Mouse (Mus musculus): ENCODE data around the gene Adcy5.
A peak's percentile ranks its signal among the peaks of the same experiment; 100 is the strongest.

Gene Adcy5

DNA sequence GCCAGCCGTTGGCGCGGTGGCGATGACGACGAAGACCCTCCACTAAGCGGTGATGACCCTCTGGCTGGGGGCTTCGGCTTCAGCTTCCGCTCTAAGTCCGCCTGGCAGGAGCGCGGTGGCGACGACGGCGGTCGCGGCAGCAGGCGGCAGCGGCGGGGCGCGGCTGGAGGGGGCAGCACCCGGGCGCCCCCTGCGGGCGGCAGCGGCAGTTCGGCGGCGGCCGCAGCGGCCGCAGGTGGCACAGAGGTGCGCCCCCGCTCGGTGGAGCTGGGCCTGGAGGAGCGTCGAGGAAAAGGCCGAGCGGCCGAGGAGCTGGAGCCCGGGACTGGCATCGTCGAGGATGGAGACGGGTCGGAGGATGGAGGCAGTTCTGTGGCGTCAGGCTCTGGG, 1.6 kb downstream of the Adcy5 start:
- DNase-seq (ENCODE audit: low read depth), result no peak

DNA sequence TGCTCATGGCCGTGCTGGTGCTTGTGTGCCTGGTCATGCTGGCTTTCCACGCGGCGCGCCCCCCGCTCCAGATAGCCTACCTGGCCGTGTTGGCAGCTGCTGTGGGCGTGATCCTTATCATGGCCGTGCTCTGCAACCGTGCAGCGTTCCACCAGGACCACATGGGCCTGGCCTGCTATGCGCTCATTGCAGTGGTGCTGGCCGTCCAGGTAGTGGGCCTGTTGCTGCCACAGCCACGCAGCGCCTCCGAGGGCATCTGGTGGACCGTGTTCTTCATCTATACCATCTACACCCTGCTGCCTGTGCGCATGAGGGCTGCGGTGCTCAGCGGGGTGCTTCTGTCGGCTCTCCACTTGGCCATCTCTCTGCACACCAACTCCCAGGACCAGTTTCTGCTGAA, 2.2 kb downstream of the Adcy5 start:
- no peak for DNase-seq (ENCODE audit: low read depth)

DNA sequence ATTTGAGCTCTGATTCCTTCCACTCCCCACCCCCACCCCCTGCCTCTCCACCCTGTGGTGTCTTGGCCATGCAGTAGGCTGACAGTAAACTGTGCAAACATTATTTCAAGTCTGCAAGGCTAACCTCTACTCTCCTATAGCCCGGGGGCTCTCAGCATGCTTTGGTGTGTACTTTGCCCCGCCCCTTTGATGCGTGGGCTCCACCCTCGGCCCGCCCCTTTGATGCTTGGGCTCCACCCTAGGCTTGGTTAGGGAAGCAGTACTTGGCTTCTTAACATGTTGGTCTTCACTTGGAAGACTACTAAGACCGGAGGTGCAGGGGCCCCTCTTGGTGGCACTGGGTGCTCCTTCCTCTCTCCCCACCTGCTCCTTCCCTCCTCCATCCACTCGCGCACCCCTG, 4.9 kb downstream of the Adcy5 start:
- DNase-seq (ENCODE audit: low read depth), result no peak

DNA sequence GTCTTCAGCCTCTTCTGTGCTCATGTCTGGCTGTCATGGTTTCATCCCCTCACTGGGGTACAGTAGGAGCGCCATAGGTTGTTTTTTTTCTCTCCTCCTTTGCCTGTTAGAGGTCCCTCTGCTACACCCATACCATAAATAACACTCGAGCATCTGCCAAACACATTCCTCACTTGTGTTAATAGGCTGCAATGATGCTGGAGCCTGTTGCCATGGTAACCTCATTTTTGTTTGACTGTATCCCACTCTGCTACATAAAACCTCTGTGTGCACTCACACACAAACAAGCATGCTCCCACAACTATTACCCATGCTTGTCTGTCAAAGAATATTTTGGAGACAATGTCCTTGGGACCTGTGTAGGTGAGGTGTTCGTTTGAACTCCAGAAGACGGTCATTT, 5.3 kb downstream of the Adcy5 start:
- no peak for DNase-seq (ENCODE audit: low read depth)

DNA sequence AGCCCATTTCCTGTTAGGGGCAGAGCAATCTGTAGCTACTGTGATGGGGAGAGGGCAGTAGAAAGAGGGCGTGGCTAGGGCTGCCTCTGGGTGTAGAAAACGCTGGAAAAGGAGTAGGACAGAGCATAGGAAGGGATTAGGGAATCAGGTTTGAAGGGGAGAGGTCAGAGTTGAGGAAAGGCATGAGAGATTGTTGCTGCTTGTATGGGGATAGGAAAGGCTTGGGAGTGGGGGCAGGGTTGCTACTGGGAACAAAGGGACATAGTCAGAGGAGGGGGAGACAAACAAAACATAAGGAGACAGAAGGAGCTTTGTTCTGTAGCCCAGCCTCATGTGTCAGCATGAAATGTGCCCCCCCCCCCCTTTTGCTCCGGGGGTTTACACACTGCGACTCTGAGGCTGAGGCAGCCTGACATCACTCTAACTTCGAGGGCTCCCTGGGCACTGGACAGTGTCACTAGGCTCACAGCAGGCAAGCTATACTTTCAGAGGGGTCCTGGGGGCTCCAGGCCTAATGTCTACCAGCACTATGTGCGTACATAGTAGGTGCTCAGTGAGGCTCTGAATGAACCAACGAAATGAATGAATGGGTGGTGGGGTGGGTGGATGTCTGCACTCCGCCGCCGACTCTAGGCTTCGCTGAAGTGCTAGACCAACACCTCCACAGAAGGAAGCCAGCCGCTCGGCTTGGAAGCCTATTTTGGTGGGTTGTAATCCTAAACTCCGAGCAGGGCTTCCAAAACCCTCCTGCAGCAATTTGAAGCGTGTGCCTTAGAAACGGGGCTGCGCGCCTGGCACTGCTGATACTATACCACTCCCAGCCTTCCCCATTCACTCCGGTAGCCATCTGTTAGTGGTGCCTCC, 9.9 kb downstream of the Adcy5 start:
- no peak for DNase-seq (ENCODE audit: low read depth)

DNA sequence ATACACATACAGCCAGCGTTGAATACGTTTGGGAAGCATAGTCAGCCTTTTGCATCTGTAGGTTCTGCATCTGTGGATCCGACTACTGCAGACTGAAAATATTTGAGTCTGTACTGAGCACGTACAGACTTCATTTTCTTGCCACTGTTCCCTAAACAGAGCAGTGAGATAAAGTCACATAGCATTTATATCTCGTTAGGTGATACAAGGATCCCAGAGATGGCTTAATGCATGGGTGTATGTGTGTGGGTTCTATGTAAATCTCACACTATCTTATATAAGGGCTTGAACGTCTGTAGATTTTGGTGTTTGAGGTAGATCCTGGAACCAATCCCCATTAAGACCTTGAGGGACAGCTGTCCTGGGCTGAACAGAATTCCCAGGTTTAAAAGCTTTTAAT, 10.7 kb downstream of the Adcy5 start:
- no peak for DNase-seq (ENCODE audit: low read depth)

DNA sequence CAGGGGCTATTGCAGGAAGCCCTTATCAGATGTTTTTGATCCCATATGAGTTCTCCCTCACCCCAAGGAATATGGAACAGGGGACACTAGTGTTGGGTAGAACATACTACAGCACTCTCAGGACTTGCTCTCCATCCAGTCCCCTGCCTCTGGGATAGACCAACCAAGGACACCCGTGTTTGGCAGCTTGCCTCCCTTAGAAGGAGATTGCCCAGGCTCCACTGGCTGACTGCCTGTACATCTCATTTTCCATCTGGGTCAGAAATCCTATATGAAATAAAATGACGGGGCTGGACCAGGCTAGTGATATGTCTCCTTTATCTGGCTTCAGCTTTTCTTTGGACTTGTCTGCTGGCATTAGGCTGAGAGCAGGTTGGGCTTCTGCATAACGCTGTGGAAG, 11.1 kb downstream of the Adcy5 start:
- no peak for DNase-seq (ENCODE audit: low read depth)

DNA sequence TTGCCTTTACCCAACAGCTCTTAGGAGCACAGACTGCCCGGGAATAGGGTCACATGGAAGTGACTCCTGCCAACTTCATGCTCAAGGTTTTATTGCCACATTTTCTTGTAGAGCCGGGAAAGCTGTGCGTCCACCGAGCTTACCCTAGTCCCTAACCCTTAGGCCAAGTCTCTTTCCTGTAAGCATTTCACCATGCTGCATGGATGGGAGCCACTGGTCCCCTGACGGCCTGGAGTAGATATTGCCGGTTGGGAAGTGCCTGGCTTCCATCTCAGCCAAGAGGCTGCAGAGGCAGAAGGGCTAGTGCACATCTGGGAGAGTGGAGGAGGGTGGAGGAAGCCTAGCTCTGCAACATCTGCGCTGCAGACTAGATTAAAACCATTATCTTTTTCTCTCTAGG, 14.8 kb downstream of the Adcy5 start:
- no peak for DNase-seq (ENCODE audit: low read depth)

DNA sequence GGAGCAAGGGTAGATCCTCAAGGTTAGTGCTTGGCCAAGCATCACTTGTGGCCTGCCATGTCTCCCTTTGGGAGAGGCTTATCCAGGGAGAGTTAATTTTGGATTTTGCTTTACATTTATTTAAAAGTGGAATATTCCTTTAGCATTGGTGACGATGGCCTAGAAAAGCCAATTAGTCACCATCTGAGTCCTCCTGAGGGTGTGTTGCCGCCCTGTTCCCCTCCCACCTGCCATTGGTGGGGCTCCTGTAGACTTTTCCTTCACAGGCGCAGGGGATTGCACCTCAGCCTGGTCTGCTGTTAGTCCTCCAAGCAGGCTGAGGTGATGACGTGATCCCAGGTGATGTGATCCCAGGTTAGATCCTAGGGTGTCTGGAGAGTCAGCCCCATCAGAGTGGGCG, 17.5 kb downstream of the Adcy5 start:
- DNase-seq (ENCODE audit: low read depth), result no peak

DNA sequence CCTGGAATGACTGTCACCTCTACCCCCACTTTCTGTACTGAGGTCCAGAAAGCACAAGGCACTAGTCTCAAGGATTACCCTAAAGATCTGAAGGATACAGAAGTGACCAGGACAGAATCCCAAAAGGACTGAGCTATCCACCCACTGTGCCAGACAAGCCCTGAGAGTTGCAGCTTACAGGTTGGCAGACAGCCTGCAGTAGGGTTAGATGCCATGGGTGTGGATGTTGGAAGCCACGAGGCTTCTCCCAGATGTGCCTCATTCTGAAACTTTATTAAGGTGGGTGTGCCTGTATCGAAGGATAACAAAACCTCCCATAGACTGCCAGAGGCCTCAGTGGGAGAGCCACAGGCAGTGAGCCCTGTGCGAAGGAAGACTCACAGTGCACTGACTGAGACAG, 23.8 kb downstream of the Adcy5 start:
- peak; percentile 43 for DNase-seq (ENCODE audit: low read depth)

DNA sequence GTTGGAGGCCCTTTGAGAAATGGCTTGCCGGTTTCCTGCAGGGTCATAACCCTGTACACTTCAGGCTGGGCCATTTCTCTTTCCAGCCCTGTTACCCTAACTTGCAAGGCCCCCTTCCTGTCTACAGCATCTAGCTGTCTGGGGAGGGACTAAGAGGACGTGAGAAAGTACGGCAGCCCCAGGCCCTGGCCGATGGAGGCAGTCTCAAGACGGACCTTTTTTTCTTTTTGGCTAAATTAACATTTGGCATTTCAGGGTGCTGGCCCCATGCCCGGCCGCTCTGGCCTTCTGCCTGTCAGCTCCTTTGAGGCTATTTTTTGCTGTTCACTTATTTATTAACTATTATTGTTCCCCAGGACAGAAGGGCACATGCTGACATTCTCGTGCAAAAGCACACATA, 24.4 kb downstream of the Adcy5 start:
- DNase-seq (ENCODE audit: low read depth), result peak; percentile 62

DNA sequence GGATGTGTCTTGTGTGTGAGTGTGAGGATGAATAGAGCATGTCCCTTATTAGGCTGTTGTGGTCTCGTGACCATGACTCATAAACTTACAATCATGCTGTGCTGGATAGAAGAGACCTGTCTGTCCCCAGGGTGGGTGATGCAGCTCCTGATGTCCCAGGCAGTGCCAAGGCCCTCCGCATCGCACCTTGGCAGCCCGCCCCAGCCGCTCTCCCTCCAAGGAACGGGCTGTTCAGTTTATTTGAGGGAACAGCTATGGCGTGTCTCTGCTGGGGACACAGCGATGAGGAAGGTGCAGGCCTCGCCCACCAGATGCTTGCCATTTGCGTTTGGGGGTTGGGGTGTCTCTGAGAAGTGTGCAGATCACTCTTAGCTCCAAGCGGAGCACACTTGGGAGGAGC, 28.5 kb downstream of the Adcy5 start:
- DNase-seq (ENCODE audit: low read depth), result no peak

DNA sequence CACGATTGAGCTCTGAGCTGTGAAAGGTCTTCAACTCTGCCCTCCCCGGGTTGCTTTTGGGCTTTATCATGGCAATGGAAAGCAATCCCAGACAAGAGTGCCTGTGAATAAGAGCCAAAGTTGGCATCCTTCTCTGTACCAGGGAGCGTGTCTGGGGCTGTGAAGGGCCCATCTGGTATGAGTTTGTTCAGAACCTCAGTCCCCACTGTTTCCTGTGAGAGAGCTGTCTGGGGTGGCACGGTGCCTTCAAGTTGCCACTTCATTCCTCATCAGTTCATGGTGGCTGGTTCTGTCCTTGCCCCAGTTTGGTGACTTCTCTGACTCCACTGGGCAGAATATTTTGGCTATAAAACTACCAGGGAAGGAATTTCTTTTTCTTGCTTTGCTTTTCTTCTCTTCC, 33.4 kb downstream of the Adcy5 start:
- no peak for DNase-seq (ENCODE audit: low read depth)

DNA sequence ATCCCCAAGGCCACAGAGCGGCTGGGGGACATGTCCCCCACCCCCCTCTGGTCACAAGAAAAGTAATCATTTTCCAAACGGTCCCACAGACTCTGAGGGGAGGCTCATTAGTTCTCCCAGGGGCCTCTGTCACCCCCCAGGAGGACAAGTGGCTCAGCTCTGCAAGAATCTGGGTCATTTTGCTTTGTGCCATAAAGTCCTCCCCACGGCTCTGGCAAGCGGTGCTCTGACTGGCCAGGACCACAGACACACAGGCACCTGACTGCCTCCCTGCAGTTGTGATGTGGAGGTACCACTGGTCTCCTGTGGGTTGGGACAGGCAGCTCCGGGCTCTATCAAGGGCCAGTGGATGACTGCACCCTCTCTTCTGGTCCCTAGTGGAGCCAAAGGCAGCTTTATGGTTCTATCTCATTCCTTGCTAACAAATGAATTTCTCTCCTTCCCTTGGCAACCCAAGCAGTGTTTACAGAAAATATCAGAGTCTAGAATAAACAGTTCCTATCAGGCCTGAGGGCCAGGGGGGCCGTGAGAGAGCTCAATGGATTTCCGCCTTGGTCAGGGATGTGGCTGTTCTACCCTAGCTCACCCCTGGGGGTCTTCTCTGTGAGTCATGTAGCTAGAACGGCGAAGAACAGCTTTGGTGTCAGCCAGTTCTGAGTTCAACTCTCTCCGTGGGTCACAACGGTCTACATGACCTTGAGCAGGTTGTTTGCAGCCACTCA, 34.9 kb downstream of the Adcy5 start:
- no peak for DNase-seq (ENCODE audit: low read depth)

DNA sequence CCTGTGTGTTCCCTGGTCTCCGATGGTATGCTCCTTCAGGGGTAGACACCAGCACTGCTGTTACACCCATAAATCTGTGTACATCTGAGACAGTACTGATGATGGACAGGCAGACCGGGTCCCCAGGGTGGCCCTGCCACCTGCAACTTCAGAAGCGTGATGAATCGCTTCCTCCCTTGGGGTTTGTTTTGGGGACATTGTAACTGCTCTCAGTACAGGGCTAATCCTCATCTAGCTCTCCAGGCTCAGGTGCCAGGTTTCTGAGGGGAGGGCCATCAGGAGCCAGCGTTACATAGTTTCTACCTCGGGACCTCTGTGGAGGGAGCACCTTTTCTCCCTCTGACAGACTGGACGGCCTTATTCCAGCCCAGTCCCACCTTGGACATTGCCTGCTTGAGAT, 36.1 kb downstream of the Adcy5 start:
- no peak for DNase-seq (ENCODE audit: low read depth)

DNA sequence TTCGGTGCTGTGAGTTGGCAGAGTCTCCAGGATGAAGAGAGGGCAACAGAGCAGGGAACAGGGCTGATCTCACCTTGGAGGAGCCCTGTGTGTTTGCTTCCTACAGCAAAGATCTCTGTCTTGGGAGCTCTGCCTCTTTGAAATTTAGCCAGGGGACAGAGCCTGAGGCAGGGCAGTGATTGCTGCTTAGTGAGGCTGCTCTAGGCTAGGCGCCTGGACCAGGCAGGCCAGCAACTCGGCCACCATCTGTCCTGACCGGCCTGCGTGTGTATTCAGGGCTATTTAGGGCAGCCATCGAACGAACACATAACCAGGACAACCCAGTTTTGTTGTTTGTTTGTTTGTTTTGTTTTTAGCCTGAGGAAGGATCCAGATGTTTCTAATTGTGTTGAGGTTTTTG, 36.6 kb downstream of the Adcy5 start:
- DNase-seq (ENCODE audit: low read depth), result no peak

DNA sequence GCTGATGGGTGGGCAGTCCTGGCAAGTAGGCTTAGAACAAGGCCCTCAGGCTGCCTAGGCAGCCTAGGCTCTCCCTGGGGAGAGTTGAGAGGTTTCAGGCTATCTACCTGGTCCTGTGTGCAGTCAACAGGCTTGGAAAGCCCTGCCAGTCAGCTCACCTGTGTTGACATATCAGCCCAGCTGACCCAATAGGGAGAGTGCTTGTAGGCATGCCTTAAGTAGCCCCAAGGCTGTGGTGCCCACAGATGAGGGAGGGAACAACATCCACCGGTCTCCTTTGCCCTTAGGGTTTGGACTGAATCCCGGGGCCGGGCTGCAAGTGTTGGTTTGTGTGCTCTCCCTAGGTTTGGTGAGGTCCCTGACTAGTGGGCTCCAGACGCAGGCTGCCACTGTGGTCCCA, 37.8 kb downstream of the Adcy5 start:
- no peak for DNase-seq (ENCODE audit: low read depth)

DNA sequence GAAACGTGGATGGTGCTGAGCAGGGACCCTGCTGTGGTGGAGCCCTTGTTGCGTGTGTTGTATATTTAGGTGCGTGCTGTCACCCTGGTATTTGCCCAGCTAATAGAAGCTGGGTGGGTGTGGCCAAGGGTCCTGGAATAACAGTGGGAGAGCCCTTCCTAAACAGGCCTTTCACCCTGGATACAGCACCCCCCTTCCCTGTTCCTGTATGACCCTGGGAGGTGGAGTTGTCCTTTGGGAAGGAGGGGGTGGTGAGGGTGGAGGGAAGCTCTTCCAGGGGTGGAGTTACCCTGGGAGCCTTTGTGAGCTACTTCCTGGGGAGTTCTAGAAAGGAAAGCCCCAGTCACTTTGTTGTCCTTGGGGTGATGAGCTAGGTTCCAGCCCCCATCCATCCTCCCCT, 38.7 kb downstream of the Adcy5 start:
- no peak for DNase-seq (ENCODE audit: low read depth)

DNA sequence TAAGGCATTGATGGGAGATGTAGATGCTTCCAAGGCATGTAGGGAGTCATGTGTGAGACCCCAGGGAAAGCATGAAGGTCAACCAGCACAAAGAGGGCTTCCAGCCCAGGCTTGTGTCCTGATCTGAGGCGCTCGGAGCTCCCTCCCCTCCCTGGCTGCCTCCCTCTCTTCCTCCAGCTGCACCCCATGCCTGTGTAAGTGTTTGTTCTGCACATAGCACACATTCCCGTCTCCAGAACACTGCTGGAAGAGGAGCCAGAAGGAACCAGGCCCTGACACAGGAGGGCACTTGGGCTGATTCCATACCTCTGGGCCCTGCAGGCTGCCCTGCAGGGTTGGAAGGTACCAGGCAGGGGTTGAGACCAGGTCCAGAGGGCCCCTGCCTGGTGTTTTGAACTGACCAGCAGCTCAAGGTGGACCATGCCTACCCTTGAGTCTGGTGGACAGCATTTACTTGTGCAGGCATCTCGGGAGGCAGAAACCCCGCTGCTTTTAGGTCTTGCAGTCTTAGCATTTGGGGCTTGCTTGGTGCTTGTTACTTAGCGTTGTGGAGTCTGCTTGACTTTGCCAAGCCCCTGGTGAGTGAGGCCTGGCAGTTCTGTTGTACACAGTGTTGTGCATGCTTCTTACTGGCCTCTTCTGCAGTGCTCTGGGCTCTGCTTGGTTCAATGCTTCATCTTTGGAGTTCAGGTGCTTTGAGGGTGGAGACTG, 45.2 kb downstream of the Adcy5 start:
- no peak for DNase-seq (ENCODE audit: low read depth)

DNA sequence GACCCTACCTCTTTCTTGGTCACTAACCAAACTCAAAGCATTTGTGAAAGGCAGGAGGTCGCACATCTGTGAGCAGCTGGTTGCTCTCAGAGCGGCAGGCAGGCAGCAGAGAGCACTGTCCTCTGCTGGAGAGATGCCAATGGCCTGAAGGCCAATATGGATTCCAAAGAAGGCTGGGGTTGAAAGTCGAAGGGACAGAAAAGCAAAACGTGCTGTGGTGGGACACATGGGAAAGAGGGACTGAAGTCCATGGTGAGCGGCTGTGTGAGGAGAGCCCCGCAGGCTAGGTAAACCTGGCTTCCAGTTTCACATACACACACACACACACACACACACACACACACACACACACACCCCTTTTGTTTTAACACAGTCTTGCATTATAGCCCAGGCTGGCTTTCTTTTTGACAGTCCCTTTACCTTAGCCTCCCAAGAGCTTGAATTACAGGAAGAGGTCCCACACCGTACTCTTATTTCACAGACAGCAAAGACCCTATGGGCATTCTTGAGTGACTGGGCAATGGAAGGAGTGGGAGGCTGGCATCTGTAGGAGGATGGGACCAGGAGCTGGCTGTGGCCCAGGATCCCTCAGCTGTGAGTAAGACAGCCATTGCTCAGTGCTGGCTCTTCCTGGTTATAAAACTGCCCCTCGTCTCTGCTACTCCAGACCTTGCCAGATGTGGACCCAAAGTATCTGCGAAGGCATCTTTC, 45.9 kb downstream of the Adcy5 start:
- no peak for DNase-seq (ENCODE audit: low read depth)

DNA sequence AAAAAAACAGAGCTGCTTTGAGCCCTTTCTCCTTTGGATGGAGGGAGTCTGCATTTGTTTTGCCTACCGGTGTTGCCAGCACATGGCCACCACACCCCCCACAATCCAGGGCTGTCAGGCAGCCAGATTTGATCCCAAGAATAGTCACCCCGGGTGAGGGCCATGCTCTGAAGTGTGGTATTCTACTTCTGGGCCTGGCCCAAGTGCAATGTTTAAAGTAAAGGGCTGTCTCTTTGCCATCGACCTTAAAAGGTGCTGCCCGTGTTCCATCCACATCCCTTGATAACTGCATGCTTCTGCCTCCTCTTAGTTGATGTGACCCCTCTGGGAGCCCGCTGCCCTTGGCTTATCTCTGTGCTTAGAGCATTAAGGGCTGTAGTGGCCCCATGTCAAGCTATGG, 46.6 kb downstream of the Adcy5 start:
- DNase-seq (ENCODE audit: low read depth), result no peak

DNA sequence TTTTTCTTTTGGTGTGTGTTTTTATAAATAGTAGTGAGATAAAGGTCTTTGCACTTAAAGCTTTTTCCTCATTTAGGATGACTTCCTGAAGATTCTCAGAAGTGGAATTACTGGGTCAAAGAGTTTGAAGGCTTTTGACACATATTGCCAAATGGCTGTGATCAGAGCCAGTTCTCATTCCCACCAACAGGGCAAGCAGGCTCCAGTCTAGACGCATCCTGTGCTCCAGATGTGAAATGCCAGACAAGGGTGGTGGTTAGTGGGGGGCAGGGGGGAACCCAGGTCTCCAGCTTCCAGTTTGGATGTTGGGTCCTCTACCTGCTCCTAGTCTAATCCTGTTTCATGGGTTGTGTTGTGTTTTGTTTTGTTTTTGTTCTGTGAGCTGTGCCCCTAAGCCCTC, 48.8 kb downstream of the Adcy5 start:
- DNase-seq (ENCODE audit: low read depth), result no peak

DNA sequence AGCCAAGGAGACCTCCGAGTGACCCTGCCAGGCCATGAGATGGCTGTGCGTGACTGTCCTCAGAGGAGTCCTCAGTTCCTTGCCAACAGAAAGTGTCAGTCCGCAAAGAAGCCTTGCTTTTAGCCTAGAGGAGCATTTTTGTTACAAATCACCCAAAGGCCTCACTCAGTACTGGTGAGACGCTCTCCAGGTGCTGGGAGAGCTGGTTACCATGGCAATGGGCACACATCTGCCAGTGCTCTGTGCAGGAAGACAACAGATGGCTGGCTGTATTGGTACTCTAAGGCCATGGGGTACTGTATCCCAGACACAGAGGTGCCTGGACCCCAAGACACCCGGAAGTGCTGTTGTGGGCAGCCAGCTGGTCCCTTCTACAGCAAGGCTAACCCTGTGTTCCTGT, 51.0 kb downstream of the Adcy5 start:
- no peak for DNase-seq (ENCODE audit: low read depth)
